Mouse (Mus musculus) ES-Bruce4 (cell line): ENCODE measurements around the gene Dll3. TPM values are rescaled to one million over a fixed set of nuclear protein-coding genes. Genes with fewer than 3 reads are reported as not detected.

Experiments used
- H3K27ac ChIP-seq: 2 replicates; pipeline ENCODE4 v1.5.1; 2012; ENCODE audit warnings: low read length, inconsistent platforms; ENCODE audit not compliant: insufficient read depth
- H3K27me3 ChIP-seq: 2 replicates; pipeline ENCODE4 v1.6.1; 2012; ENCODE audit warnings: mild to moderate bottlenecking, low read length, inconsistent platforms; ENCODE audit not compliant: control insufficient read depth, poor library complexity, insufficient read depth, severe bottlenecking
- H3K36me3 ChIP-seq: 2 replicates; pipeline ENCODE4 v1.6.1; 2012; ENCODE audit warnings: inconsistent platforms, mild to moderate bottlenecking, low read length, moderate library complexity; ENCODE audit not compliant: control insufficient read depth, poor library complexity, insufficient read depth, severe bottlenecking
- H3K4me1 ChIP-seq: one replicate; pipeline ENCODE4 v1.8.1; 2011; ENCODE audit warnings: low read length; ENCODE audit not compliant: control insufficient read depth, insufficient read depth
- H3K4me3 ChIP-seq: 2 replicates; pipeline ENCODE4 v1.5.1; 2011; ENCODE audit warnings: low read depth, mild to moderate bottlenecking, low read length
- H3K9ac ChIP-seq: 2 replicates; pipeline ENCODE4 v1.6.1; 2012; ENCODE audit warnings: low read depth, mild to moderate bottlenecking, inconsistent platforms; ENCODE audit not compliant: poor library complexity, severe bottlenecking
- H3K9me3 ChIP-seq: replicated peaks from 2 replicates; pipeline ENCODE4 v1.6.1; 2012; ENCODE audit warnings: mild to moderate bottlenecking, low read length, inconsistent platforms; ENCODE audit not compliant: control insufficient read depth, poor library complexity, insufficient read depth, severe bottlenecking
- CTCF ChIP-seq: IDR thresholded peaks from one replicate; pipeline ENCODE4 v1.8.1; 2011; ENCODE audit warnings: low read depth, low read length
- EP300 ChIP-seq: IDR thresholded peaks from 2 replicates; pipeline ENCODE4 v1.6.1; 2011; ENCODE audit warnings: low read depth, low read length; ENCODE audit not compliant: insufficient read depth
- POLR2A ChIP-seq: IDR thresholded peaks from one replicate; pipeline ENCODE4 v1.8.1; 2011; ENCODE audit warnings: low read length; ENCODE audit not compliant: insufficient read depth
- polyA plus RNA-seq: library from polyadenylated mRNA; stranded (reverse); fragments of >200 nt; gene quantifications from 2 replicates; pipeline ENCODE4 v1.2.4, GENCODE M21; 2011; ENCODE audit warnings: low read depth; ENCODE audit not compliant: missing spikeins, insufficient read depth, insufficient read length

Dll3 gene
- polyA plus RNA-seq, 1 experiment: 10.5 TPM

DNA sequence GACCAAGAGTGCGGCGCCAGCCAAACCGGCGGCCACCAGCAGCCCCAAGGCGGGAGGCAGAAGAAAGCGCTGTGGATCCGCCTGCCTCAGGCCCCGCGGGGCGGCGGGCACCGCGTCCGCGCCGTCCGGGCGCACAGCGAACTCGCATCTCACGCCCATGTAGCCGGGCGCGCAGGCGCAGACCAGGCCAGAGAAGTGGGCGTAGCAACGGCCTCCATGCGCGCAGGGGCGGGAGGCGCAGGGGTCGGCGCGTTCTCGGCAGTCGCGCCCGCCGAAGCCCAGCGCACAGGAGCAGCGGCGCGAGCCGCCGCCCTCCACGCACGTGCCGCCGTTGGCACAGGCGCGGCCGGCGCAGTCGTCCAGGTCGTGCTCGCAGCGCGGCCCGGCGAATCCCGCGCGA lies 7.6 kb downstream of the Dll3 start:
- H3K27ac ChIP-seq: no peak overlapping the region
- peak overlapping the region; percentile 63 for H3K9ac ChIP-seq
- no peaks in the 10 kb centered on the region for H3K9me3 ChIP-seq
- no peak for TF ChIP-seq CTCF
- TF ChIP-seq POLR2A: peak; percentile 59
- no peaks in the 10 kb centered on the region for H3K27me3 ChIP-seq
- no peaks in the 10 kb centered on the region for H3K36me3 ChIP-seq
- peak overlapping the region; percentile 64 for H3K4me3 ChIP-seq
- no peaks in the 10 kb centered on the region for H3K4me1 ChIP-seq

DNA sequence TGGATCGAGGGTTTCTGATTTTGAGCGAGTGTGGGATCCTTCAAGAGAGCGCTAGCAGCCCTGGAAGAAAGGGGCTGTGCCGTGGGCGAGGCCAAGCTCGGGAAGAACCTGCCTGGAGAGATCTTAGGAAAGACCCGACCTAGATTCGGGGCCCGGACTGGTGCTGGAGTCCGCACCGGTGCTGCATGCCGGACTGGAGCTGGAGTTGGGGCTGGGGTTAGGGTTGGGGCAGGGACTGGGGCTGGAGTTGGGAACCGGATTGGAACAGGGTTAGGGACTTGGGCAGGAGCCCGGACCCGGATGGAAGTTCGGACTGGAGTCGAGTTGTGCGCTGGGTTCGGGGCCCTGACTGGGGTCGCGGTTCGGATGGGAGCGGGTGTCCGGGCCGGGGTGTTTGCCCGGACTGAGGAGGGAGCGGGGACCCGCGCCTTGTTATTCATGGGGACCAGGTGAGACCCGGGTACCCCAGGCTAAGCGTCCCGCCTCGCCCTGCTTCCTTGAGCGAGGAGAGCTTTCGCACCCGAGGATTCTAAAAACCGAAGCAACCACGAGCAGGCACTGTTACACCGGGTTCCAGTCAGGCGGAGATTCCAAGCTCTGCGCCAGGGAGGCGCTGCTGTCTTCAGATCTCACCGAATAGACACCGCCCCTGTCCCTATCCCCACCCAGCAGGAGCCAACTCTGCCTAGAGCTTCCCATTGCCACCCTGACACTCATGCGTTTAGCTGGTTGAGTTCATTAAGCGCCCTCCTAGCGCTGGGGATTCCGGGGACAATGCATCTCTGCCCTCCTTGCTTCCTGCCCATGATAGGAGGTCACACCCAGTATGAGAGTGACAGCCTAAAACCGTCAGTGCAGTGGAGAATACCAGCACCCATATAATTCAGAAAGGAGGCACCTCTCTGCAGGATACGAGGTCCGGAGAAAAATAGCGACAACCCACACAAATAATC lies 11.1 kb downstream of the Dll3 start, which contains the start of gene Selenov:
Gene Selenov, minus strand, starts transcription at position 549 of the 953 bp plus-strand sequence.
- H3K9me3 ChIP-seq: no peaks in the 10 kb centered on the region
- H3K36me3 ChIP-seq: no peaks in the 10 kb centered on the region
- 0 out of 2 replicates have a peak, but pooled peaks have one; percentile 48 for TF ChIP-seq EP300
- peak; percentile 60 for TF ChIP-seq CTCF
- no peak for TF ChIP-seq POLR2A
- no peaks in the 10 kb centered on the region for H3K4me1 ChIP-seq
- H3K27me3 ChIP-seq: no peaks in the 10 kb centered on the region
- H3K27ac ChIP-seq: no peak within 1 kb of the TSS
- H3K4me3 ChIP-seq: peak within 1 kb of the TSS; percentile 50
- H3K9ac ChIP-seq: peak within 1 kb of the TSS; percentile 62

DNA sequence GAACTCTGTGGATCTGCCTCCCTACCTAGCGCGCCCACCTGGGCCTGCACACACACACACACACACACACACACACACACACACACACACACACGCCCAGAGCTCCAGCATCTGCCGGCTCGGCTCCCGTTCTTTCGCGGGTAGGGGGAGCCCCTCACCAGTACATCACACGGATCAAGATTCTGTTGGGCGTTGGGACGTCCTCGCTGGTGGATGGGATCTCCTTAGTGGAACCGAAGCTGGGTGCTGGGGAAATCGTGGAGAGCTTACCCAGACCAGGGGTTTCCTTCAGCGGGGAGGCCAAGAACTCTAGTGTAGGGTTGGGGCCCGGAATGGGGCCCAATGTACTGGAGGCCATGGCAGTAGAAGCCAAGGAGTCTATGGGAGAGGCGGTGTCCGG lies 11.9 kb downstream of the Dll3 start:
- no peaks in the 10 kb centered on the region for H3K4me1 ChIP-seq
- H3K27ac ChIP-seq: no peak overlapping the region
- no peaks in the 10 kb centered on the region for H3K9me3 ChIP-seq
- TF ChIP-seq POLR2A (no peak), CTCF (peak; percentile 8)
- peak overlapping the region; percentile 62 for H3K9ac ChIP-seq
- no peaks in the 10 kb centered on the region for H3K36me3 ChIP-seq
- peak overlapping the region; percentile 50 for H3K4me3 ChIP-seq
- no peaks in the 10 kb centered on the region for H3K27me3 ChIP-seq

DNA sequence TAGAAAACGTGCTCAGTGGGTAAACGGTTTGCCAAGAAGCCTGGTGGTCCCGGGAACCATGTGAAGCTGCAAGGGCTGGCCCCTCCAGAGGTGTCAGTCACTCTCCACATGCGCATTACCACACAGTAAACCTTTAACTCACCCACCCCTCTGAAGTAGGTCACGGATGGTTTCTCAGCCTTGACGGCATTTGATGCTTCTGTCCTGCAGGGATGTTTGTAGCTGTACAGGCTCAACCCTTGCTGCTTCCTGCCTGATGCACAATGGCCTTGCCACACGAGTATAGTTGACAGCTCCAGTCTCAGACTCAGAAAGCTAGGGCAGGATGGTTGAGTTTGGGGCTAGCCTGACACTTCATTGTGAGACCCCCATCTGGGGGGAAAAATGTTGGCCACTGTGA lies 21.4 kb downstream of the Dll3 start:
- Histone ChIP-seq H3K27me3 (no peaks in the 10 kb centered on the region), H3K27ac (no peak overlapping the region), H3K4me3 (no peak overlapping the region), H3K9ac (no peak overlapping the region), H3K9me3 (no peaks in the 10 kb centered on the region), H3K36me3 (no peaks in the 10 kb centered on the region), H3K4me1 (no peaks in the 10 kb centered on the region)
- TF ChIP-seq CTCF (no peak), POLR2A (no peak), EP300 (no peak)

DNA sequence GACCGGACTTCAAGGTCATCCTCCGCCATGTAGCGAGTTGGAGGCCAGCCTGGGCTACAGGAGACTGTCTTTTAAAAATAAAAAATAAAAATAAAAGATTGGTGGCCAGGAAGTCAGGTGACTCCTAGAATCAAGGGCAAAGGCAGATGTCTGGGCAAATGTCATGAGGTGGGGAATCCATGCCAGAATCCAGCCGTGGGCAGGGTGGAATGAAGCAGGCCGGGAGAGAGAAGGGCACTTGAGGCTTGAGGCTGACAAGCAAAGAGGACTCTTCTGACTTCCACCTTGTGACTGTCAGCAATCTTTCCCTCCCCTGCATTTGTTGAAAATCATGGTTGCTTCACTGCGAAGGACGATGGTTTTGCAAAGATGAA lies 23.8 kb downstream of the Dll3 start:
- H3K9me3 ChIP-seq: no peaks in the 10 kb centered on the region
- H3K9ac ChIP-seq: peak overlapping the region; percentile 80
- H3K4me3 ChIP-seq: peak overlapping the region; percentile 78
- H3K27me3 ChIP-seq: no peaks in the 10 kb centered on the region
- TF ChIP-seq POLR2A: no peak
- no peak for TF ChIP-seq CTCF
- no peak for TF ChIP-seq EP300
- no peaks in the 10 kb centered on the region for H3K4me1 ChIP-seq
- H3K27ac ChIP-seq: no peak overlapping the region
- H3K36me3 ChIP-seq: no peaks in the 10 kb centered on the region

DNA sequence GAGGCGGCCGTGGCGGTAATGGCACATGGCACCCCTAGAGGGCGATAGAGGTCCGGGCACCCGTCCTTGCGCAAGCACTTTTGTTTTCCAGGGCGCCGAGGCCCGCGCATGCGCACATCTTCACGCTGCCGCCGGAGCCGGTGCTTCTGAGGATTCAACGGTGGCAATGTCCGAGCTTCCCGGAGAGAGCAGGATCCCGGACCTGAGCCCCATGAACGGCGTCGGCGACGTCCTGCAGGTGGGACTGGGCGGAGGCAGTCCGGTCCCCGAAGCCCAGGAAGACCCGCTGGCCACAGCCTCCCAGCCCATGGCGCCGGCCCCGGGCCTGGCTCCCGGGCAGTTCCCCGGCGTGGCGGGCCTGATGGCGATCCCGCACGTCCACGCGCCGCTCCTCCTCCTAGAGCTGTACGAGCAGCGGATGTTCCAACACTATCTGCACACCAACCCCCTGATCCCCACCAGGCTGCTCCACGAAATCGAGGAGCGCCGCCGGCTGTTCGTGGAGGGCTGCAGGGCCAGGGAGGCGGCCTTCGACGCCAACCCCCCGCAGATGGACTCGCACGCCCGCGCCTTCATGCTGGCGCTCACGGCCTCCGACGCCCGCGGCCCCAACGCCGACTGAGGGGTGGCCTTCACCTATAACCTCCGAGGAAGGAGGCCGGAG lies 24.3 kb downstream of the Dll3 start, which contains the start of gene Eid2b:
Gene Eid2b, plus strand, starts transcription at position 125 of the 664 bp plus-strand sequence.
- Histone ChIP-seq H3K27ac (no peak within 1 kb of the TSS; the same call in 1 of the 2 replicates), H3K9ac (peak within 1 kb of the TSS; percentile 80), H3K9me3 (no peaks in the 10 kb centered on the region), H3K4me1 (no peaks in the 10 kb centered on the region), H3K27me3 (no peaks in the 10 kb centered on the region), H3K4me3 (peak within 1 kb of the TSS; percentile 78), H3K36me3 (no peaks in the 10 kb centered on the region)
- TF ChIP-seq CTCF (peak; percentile 78), POLR2A (no peak)
